Comparison of ENCODE assay signal across 14 mouse cellular contexts in the genomic region with DNA sequence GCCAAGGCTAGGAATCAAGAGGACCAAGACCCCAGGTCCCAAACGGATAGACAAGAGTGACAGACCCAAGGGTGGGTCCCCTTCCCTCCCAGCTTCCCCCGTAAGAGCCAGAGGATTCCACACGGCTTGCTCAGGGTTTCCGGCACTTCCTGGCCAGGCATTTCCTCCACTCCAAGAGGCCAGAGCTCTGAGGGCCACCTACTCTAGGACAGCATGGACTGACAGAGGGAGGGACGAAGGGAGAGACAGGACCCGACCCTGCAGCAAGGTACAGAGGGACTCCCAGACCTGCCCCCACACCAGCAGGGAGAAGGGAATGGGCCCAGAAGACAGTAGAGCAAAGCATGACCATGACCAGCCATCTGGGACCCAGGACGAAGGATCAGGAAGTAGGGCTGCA. TPM values are rescaled to one million over a fixed set of nuclear protein-coding genes. Genes with fewer than 3 reads are reported as not detected.
DNase-seq lines count a peak whose midpoint lies in the region; ATAC-seq and TF ChIP-seq lines count a peak whose summit lies in the region.
"Had no signal": no experiment of that assay in that cellular context is flagged by ENCODE, and none has a peak within 500 bp of the region (broad histone marks: within the 10 kb centered on the region; RNA-seq: fewer than 3 reads in every experiment).

No protein-coding gene starts in this region.

- H3K9me3 ChIP-seq in forebrain, embryonic 10.5 days = no peaks in the 10 kb centered on the region
- no peaks in the 10 kb centered on the region for H3K9me3 ChIP-seq in forebrain, embryonic 15.5 days
- no peaks in the 10 kb centered on the region for H3K9me3 ChIP-seq in liver, embryonic 12.5 days (replicated peaks)
- no peaks in the 10 kb centered on the region for H3K9me3 ChIP-seq in liver, postnatal 0 days (ENCODE audit: low read length)
- H3K9me3 ChIP-seq in heart, postnatal 0 days (replicated peaks; ENCODE audit: control insufficient read depth, low read length) = no peaks in the 10 kb centered on the region
- H3K9me3 ChIP-seq in midbrain, embryonic 14.5 days (ENCODE audit: control insufficient read depth, low read length) = no peaks in the 10 kb centered on the region

- H3K4me1 ChIP-seq in forebrain, embryonic 10.5 days = peaks cover 98% of the 10 kb centered on the region
- peaks cover 79% of the 10 kb centered on the region for H3K4me1 ChIP-seq in forebrain, embryonic 15.5 days
- H3K4me1 ChIP-seq in liver, embryonic 12.5 days = peaks cover 89% of the 10 kb centered on the region
- peaks cover 30% of the 10 kb centered on the region for H3K4me1 ChIP-seq in liver, postnatal 0 days (ENCODE audit: insufficient read depth)
- H3K4me1 ChIP-seq in heart, postnatal 0 days (ENCODE audit: control insufficient read depth, insufficient read depth) = peaks cover 68% of the 10 kb centered on the region
- peaks cover 84% of the 10 kb centered on the region for H3K4me1 ChIP-seq in midbrain, embryonic 14.5 days (ENCODE audit: control insufficient read depth, insufficient read depth, low read length)

- no peak for TF ChIP-seq CTCF in liver, postnatal 0 days (IDR thresholded peaks at IDR 0.05; ENCODE audit: low read depth)
- no peak for TF ChIP-seq CTCF in heart, postnatal 0 days (IDR thresholded peaks at IDR 0.05; ENCODE audit: low read depth)

- H3K27ac ChIP-seq in forebrain, embryonic 10.5 days = peak overlapping the region; percentile 85
- H3K27ac ChIP-seq in forebrain, embryonic 15.5 days (replicated peaks) = no peak overlapping the region
- 0 out of 2 replicates have a peak overlapping the region, but pooled peaks have one; percentile 14 for H3K27ac ChIP-seq in liver, embryonic 12.5 days
- H3K27ac ChIP-seq in liver, postnatal 0 days (ENCODE audit: low read depth) = no peak overlapping the region
- H3K27ac ChIP-seq in heart, postnatal 0 days (ENCODE audit: low read depth) = peak overlapping the region; percentile 69
- H3K27ac ChIP-seq in midbrain, embryonic 14.5 days (replicated peaks; ENCODE audit: low read depth, low read length) = peak overlapping the region; percentile 86; the same call in 1 of the 2 replicates

- DNase-seq in forebrain, embryonic 10.5 days (ENCODE audit: extremely low spot score, low spot score) = no peak
- DNase-seq in liver, postnatal 0 days = no peak
- no peak for DNase-seq in heart, postnatal 0 days (ENCODE audit: low spot score)
- DNase-seq in midbrain, embryonic 14.5 days = no peak
- no peak for DNase-seq in left cerebral cortex, adult 9 months (ENCODE audit: low spot score in 2 of 2)
- DNase-seq in cerebellum, postnatal 36 days = no peak
- DNase-seq: kidney, postnatal 14 days; spleen, adult 18-20 months; thymus, postnatal 4 days had no signal

- H3K9ac ChIP-seq in forebrain, embryonic 15.5 days (replicated peaks) = no peak overlapping the region
- no peak overlapping the region for H3K9ac ChIP-seq in liver, embryonic 12.5 days
- H3K9ac ChIP-seq in liver, postnatal 0 days (replicated peaks) = no peak overlapping the region
- H3K9ac ChIP-seq in heart, postnatal 0 days (replicated peaks; ENCODE audit: low read depth, low read length) = no peak overlapping the region
- H3K9ac ChIP-seq in midbrain, embryonic 14.5 days (replicated peaks; ENCODE audit: low read length) = no peak overlapping the region

- H3K36me3 ChIP-seq in forebrain, embryonic 10.5 days (replicated peaks) = peaks cover 47% of the 10 kb centered on the region
- H3K36me3 ChIP-seq in forebrain, embryonic 15.5 days = no peaks in the 10 kb centered on the region
- H3K36me3 ChIP-seq in liver, embryonic 12.5 days = no peaks in the 10 kb centered on the region
- H3K36me3 ChIP-seq in liver, postnatal 0 days (replicated peaks; ENCODE audit: insufficient read depth, low read length) = no peaks in the 10 kb centered on the region
- no peaks in the 10 kb centered on the region for H3K36me3 ChIP-seq in heart, postnatal 0 days (replicated peaks; ENCODE audit: control insufficient read depth, insufficient read depth, low read length)
- H3K36me3 ChIP-seq in midbrain, embryonic 14.5 days (ENCODE audit: control insufficient read depth, insufficient read depth, low read length) = no peaks in the 10 kb centered on the region
- H3K36me3 ChIP-seq: G1E had no signal

- WGBS in forebrain, embryonic 10.5 days = 81% methylated on average over 7 of the region's 7 CpGs
- 85% methylated on average over 7 of the region's 7 CpGs for WGBS in forebrain, embryonic 15.5 days
- 33% methylated on average over 7 of the region's 7 CpGs for WGBS in liver, embryonic 12.5 days (ENCODE audit: insufficient replicate concordance)
- WGBS in liver, postnatal 0 days (ENCODE audit: insufficient replicate concordance) = 65% methylated on average over 7 of the region's 7 CpGs
- 55% methylated on average over 7 of the region's 7 CpGs for WGBS in heart, postnatal 0 days
- WGBS in midbrain, embryonic 14.5 days = 87% methylated on average over 7 of the region's 7 CpGs

- ATAC-seq in forebrain, embryonic 15.5 days (replicated peaks) = no peak
- ATAC-seq in liver, embryonic 12.5 days = no peak
- no peak for ATAC-seq in liver, postnatal 0 days
- peak; percentile 23 for ATAC-seq in heart, postnatal 0 days (ENCODE audit: insufficient read depth, low read depth)
- ATAC-seq in midbrain, embryonic 14.5 days (ENCODE audit: low FRiP score, low TSS enrichment) = no peak
- ATAC-seq: forebrain, embryonic 14.5 days had no signal

- 0 out of 2 replicates have a peak overlapping the region, but pooled peaks have one; percentile 4 for H3K4me3 ChIP-seq in forebrain, embryonic 10.5 days
- H3K4me3 ChIP-seq in forebrain, embryonic 15.5 days = no peak overlapping the region
- H3K4me3 ChIP-seq in liver, embryonic 12.5 days = no peak overlapping the region
- H3K4me3 ChIP-seq in liver, postnatal 0 days (ENCODE audit: low read depth, low read length) = no peak overlapping the region
- no peak overlapping the region for H3K4me3 ChIP-seq in heart, postnatal 0 days (ENCODE audit: low read depth, low read length)
- H3K4me3 ChIP-seq in midbrain, embryonic 14.5 days (replicated peaks; ENCODE audit: low read depth, low read length) = no peak overlapping the region

- no peak overlapping the region for H3K4me2 ChIP-seq in forebrain, embryonic 15.5 days (replicated peaks)
- no peak overlapping the region for H3K4me2 ChIP-seq in liver, embryonic 12.5 days
- no peak overlapping the region for H3K4me2 ChIP-seq in liver, postnatal 0 days (ENCODE audit: low read depth, low read length)
- H3K4me2 ChIP-seq in heart, postnatal 0 days (ENCODE audit: low read depth, low read length) = no peak overlapping the region
- H3K4me2 ChIP-seq in midbrain, embryonic 14.5 days (ENCODE audit: low read length) = no peak overlapping the region

- H3K27me3 ChIP-seq in forebrain, embryonic 10.5 days (ENCODE audit: poor library complexity, severe bottlenecking) = no peaks in the 10 kb centered on the region
- H3K27me3 ChIP-seq in forebrain, embryonic 15.5 days = no peaks in the 10 kb centered on the region
- peaks cover 8% of the 10 kb centered on the region; the same call in 1 of the 2 replicates for H3K27me3 ChIP-seq in liver, embryonic 12.5 days (replicated peaks)
- 0 out of 2 replicates have a peak, but pooled peaks cover 2% of the 10 kb centered on the region for H3K27me3 ChIP-seq in liver, postnatal 0 days (ENCODE audit: insufficient read depth, low read length)
- no peaks in the 10 kb centered on the region for H3K27me3 ChIP-seq in heart, postnatal 0 days (ENCODE audit: control insufficient read depth, insufficient read depth, low read length)
- H3K27me3 ChIP-seq in midbrain, embryonic 14.5 days (ENCODE audit: control insufficient read depth, insufficient read depth, low read length) = no peaks in the 10 kb centered on the region

- no peak for TF ChIP-seq EP300 in liver, postnatal 0 days (IDR thresholded peaks at IDR 0.05; ENCODE audit: low read depth)
- TF ChIP-seq EP300 in heart, postnatal 0 days (IDR thresholded peaks at IDR 0.05; ENCODE audit: low read depth) = peak; percentile 56; the same call in 1 of the 2 replicates

RNA-seq across cellular contexts. Expression of a gene that starts 7.6 kb away (rescaled TPM):
- 13.5 and 14.6 TPM in 2 replicates for polyA plus RNA-seq in forebrain, embryonic 10.5 days (2016; fragmentation: Nextera tagmentation; extraction: Ambion mirVana)
- 14.3 and 16.3 TPM in 2 replicates for polyA plus RNA-seq in forebrain, embryonic 15.5 days (2015; fragmentation: Nextera tagmentation; extraction: Ambion mirVana)
- 3.3 and 3.4 TPM in 2 replicates for polyA plus RNA-seq in liver, embryonic 12.5 days (2016; fragmentation: Nextera tagmentation; extraction: Ambion mirVana)
- 1.5 TPM in 2 replicates for polyA plus RNA-seq in liver, postnatal 0 days (2015; fragmentation: Nextera tagmentation; extraction: Ambion mirVana)
- total RNA-seq in heart, postnatal 0 days (2014; rRNA removed; ENCODE audit: low replicate concordance) = 44.7 and 56.2 TPM in 2 replicates
- polyA plus RNA-seq in heart, postnatal 0 days (2015; fragmentation: Nextera tagmentation; extraction: Ambion mirVana) = 6.9 and 7.8 TPM in 2 replicates
- 20.9 and 22.3 TPM in 2 replicates for polyA plus RNA-seq in midbrain, embryonic 14.5 days (2014; fragmentation: Nextera tagmentation; extraction: Ambion mirVana)
- polyA plus RNA-seq: G1E had no signal

RNA-seq across cellular contexts. Expression of a gene that starts 38.4 kb away (rescaled TPM):
- polyA plus RNA-seq in forebrain, embryonic 10.5 days (2016; fragmentation: Nextera tagmentation; extraction: Ambion mirVana) = 2.8 and 3.4 TPM in 2 replicates
- 1.8 and 1.9 TPM in 2 replicates for polyA plus RNA-seq in forebrain, embryonic 15.5 days (2015; fragmentation: Nextera tagmentation; extraction: Ambion mirVana)
- polyA plus RNA-seq in liver, embryonic 12.5 days (2016; fragmentation: Nextera tagmentation; extraction: Ambion mirVana) = 0.07 and 0.17 TPM in 2 replicates
- 0.02 TPM in 1 of 2 replicates, not detected in the other for polyA plus RNA-seq in liver, postnatal 0 days (2015; fragmentation: Nextera tagmentation; extraction: Ambion mirVana)
- total RNA-seq in heart, postnatal 0 days (2014; rRNA removed; ENCODE audit: low replicate concordance) = 0.70 and 5.0 TPM in 2 replicates
- 0.58 and 0.61 TPM in 2 replicates for polyA plus RNA-seq in heart, postnatal 0 days (2015; fragmentation: Nextera tagmentation; extraction: Ambion mirVana)
- 1.3 and 1.6 TPM in 2 replicates for polyA plus RNA-seq in midbrain, embryonic 14.5 days (2014; fragmentation: Nextera tagmentation; extraction: Ambion mirVana)
- total RNA-seq: megakaryocyte progenitor cell, adult 5-6 weeks had no signal
- polyA plus RNA-seq: G1E had no signal

Comparison
In these comparisons a context has a peak if more than half of its experiments do, and no peak if none do; other contexts are left out.
1. H3K27ac ChIP-seq: peak in forebrain, embryonic 10.5 days (single experiment), liver, embryonic 12.5 days (single experiment), heart, postnatal 0 days (single experiment) and midbrain, embryonic 14.5 days (single experiment); none in forebrain, embryonic 15.5 days (single experiment) and liver, postnatal 0 days (single experiment).